Mouse (Mus musculus) layer of hippocampus, adult 9-11 months (tissue): Measurements from ENCODE around the gene Cd3e.
"Not testable (repeated sequence)": the region's sequence is repeated elsewhere in the genome, so short reads cannot be mapped to it uniquely, and the experiment has no call there.

Experiments used
- DNase-seq: peaks from one replicate; pipeline ENCODE4 v3.0.0; 2022

The Cd3e gene

DNA sequence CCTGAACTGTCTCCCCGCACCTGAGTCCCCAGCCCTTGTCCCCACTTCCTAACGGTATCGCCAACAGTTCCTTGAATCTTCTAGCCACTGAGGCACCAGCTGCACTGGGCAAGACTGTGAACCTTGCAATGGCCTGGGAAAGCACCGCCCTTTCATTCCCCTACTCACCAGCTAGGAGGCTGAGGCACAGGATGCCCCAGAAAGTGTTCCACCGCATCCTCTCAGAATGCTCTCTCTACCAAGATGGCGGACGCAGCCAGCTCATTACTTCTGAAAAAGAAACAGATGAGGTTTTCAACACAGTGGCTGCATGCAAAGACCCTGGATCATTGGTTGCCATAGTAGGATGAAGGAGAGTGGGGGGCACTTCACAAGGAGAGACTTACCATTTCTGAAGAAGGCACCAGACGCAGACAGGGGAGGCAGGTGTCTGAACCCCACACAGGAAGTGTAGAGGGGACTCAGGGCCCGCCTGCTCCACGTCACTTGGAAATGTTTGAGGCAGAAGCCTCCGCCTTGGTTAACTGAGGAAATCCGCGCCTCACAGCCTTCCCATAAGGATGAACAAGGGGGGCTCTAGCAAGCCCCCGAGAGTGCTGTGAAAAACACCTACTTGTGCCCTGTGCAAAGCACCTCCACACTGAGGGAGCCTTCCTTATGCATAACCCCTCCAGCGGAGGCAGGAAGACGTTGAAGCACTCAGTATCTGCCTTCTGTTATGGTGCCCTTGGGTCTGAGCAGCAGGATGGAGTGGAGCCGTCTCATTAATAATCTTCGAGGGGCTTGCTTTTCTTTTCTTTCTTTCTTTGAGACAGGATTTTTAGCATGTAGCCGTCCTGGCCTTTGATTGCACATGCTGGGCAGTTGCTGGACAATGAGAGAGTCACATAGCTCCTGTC, at the start of gene Cd3e:
Gene Cd3e (minus strand): TSS at position 448 of the 899 bp plus-strand sequence.
- DNase-seq = no peak

DNA sequence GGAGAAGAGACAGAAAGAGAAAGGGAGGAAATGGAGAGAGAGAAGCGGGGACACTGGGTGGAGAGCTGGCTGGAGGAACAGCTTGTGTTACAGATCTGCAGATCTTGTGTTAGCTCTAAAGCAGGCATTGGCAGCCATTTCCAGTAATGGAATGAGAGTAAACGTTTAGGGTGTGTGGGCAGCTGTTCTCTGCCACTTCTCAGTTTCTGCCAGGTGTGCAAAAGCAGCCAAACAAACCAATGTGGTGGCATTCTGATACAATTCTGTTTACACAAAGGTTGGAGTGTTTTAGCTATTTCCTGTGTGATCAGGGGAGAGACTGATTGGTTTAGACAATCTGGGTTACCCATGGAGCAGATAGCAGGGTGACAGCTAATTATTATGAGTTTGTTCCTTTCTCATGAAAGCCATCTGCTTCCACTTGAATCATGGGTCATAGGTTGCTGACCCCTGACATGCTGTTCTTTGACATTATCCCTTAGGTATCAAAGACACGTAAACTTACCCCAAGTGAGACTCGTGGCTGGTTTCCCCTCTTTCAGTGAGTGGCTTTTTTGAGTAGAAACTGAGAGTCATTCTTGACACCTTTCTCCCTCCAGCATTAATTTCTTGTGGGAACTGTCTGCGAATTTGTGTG, 49.0 kb upstream of the Cd3e start:
- DNase-seq = no peak

DNA sequence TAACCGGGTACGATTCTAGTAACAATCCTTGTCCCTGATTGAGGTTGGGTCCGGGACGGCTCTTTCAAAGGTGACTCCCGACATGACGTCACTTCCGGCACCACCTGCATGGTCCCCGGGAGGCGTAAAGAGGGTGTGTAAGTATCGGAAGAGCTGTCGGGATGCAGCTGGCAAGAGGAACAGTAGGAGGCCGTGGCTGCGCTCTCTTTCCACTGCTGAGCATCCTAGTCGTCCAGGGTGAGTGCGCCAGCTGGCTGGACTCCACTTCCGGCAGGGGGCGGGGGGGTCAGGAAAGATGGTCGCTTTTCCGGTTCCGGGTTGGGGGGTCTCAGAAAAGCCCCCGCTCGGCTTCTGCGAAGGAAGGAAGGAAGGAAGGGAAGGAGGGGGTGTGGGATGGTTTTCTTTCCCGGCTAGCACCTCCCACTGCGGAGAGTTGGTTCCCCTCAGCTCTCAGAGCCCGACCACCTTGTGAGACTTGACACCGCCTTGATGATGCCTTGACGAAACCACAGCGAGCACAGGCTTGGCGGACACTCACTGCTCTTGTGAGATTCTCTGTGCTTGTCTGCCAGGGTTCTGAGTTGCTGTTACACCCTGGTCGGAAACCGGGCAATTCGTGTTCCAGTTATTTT, 45.8 kb upstream of the Cd3e start, which contains the start of gene Mpzl3:
Gene Mpzl3 (plus strand): TSS at position 105 of the 632 bp plus-strand sequence.
- peak; percentile 87 for DNase-seq

DNA sequence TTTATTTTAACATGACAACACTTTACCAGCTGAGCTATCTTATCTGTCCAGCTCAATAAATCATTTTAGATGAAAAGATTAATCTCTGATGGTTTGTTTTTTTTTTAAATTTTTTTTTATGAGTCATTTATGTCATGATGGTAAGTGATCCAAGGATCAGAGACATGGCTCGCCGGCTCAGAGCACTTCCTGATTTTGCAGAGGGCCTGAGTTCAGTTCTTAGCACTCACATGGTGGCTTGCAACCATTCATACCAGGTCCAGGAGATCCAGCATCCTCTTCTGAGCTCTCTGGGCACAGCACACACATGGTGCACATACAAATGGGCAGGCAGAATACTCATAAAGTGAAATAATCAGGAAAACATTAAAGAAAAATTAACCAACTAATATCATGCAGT, 40.9 kb upstream of the Cd3e start:
- no peak for DNase-seq

DNA sequence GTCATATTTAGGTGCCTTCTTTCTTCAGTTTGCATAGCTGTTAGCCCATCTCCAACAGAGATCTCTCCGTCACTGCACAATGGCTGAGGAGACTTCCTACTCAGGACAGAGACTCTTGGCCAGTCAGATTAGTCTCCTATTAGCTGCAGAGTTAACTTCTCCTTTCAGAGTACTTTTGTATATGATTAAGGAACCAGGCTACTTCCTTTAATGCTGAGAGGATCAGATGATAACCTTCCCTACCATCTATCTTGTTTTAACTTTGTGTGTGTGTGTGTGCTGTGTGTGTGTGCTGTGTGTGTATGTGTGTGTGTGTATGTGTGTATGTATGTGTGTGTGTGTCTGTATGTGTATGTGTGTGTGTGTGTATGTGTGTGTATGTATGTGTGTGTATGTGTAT, 40.3 kb upstream of the Cd3e start:
- DNase-seq = no peak

DNA sequence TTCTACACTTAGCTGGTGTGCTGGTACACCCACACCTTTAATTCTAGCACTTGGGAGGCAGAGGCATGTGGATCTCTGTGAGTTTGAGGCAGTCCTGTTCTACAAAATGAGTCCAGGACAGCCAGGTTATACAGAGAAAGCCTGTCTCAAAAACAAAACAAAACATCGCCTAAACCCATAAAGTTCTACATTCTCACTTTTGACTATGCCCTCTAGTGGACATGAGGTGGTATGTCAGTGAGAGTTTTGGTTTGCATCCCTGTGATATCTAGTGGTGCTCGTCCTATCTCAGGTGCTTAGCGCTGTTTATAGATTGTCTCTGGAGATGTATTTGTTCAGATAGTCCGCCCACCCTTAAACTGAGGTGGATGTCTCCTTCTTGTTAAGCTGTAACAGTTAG, 39.1 kb upstream of the Cd3e start:
- no peak for DNase-seq

DNA sequence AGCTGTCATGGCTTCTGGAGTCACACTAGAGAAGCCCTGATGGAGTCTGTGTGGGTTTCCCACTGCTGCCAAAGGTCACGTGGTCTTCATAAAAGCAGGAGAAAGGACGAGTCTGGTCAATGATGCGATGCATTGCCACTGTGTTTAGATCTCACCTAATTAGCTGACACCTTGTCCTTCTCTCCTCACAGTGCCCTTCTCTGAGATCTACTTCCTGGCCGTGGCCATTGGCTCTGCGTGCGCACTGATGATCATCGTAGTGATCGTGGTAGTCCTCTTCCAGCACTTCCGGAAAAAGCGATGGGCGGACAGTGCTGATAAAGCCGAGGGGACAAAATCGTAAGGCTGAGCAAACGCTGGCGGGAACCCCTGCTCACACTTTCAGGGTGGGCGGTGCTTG, 37.5 kb upstream of the Cd3e start:
- no peak for DNase-seq

DNA sequence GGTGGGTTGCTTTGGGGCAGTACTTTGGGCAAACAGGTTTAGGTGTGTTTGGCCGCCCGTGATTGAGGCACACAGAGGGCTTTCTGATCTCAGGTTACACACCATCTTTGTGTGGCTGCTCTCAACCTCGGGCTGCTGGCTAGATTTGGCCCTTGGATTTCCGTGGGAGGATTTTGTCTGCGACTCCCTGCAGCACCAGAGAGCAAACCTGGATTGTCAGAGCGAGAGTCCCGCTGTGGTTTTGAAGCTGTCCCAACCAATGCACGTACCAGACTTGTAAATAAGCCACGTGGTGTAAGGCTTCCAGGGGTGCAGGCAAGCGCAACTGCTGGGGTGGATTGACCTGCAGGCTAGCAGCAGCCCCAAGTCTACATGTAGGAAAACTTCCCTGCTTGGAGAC, 33.5 kb upstream of the Cd3e start:
- no peak for DNase-seq

DNA sequence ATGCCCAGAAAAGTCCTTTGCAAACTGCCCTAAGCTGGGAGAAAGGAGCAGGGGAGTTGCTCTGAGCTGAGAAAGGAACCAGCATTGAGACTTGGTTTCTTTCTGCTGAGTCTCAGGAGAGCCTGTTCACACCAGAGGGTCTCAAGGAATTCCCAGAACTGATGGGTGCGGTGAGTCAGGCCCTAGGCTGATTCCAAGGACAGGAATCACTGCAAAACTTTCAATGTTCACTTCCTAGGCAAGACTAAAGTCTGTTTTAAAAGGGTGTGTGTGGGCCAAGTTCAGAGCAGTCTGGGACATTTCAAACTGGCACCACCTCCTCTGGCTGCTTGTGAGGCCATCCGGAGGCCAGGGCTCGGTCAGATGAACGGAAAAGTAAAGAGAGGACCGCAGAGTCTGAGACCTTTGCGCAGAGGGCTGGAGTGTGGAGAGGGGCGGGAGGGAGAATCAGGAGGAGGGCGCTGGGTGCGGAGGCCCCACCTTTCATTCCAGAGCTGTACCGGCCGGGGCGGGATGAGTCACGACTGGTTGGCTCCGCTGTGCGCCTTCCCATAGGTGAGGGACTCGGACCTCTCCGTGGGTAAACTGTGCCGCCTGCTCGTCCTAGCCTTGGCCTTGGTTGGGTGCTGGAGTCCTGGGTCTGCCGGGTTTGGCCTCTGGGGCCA, 32.8 kb upstream of the Cd3e start:
- DNase-seq = no peak

DNA sequence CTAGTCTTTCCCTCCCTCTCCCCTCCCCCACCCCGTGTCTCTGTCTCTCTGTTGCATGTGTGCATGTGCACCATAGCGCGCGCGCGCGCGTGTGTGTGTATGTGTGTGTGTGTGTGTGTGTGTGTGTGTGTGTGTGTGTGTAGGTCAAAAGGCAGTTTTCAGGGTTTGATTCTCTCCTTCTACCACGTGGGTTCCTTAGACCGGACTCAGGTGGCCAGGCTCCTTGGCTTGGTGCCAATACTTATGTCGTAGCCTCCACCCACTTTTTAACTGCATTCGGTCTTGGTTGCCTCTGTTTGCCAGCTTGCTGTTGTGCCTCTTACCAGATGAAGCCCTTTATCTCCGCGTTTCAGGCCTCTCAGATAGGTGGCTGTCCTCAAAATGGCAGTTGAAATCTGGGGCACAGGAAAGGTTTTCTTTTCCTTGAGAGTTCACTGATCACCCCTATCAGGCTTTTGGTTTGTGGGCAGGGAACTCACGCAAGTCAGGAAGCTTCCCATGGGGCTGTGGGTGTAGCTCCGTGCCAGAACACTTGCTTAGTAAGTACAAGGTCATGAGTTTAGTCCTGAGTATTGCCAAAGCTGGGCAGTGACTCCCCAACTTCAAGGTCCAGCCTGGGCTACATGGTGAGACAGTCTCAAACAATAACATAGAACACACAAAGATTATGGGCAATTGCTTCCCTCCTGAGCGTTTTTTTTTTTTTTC, 31.9 kb upstream of the Cd3e start:
- DNase-seq = no peak

DNA sequence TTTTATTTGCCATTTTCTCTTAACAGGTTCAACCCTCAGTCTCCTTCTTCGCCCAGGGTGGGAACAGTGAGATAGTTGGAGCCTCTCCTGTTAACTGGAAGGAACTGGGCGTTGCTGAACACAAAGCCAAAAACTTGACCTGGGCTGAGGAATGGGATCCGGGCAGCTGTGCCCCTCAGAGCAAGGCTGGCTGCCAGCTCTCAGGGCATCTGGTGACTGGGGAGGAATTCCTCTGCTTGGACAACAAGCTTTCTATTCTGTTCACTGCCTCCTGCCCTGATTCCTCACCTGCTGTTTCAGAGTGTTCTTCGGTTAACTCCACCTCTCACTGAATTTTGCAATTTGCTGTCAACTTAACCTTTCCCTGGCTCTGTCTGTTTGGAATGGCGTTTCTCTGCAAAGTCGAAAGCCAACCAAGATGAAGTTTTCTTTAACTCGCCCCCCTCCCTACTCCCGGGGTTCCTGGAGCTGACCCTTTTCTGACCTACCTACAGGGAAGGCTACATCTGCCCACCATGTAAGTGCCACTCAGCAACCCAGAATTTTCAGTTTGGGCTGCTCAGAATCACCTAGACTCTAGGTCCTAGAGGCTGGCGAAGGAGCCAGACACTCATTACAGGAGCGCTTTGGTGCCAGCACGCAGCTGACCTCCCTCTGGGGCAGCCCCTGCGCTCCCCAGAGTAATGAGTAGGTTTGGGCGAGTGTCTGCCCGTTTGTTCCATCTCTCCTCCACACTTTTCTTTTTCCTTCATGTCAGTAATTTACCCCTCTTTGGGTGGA, 30.8 kb upstream of the Cd3e start:
- DNase-seq = no peak

DNA sequence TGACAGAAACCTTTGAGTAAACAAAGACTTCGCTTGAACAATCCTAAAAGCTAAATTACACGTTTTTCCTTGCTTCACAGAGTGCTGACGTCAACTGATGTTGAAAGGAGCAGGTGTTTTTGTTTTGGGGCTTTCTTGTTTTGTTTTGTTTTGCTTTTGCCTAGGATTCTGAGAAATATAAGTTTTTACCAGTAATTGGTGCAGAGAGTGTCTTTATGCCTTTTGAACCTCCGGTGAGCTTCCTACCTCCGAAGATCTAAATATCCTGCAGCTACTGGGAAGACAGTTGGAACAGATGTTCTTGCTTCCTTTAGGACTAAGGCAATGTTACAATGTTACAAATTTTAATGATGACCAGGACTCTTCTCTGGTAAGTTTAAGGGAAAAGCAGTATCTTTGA, 30.1 kb upstream of the Cd3e start, which contains the start of gene Mpzl2:
Gene Mpzl2 (plus strand): TSS at position 301 of the 400 bp plus-strand sequence.
- no peak for DNase-seq

DNA sequence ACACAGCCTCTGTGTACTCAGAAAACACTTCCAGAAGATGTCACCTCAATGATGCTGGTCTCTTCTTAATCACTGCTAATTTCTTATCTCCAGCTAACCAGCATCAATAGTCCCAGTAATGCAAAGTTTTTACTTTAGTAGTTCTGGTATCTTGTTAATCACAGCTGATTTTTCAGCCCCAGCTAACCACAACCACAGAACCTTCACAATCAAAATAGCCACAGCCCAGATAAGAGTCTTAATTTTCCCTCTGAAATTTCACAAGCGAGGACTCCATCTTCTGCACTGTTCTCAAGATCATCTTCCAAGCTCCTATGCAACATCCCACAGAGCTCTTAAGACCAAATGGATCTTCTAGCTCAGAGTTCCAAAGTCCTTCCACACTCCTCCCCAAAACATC, 28.4 kb upstream of the Cd3e start:
- DNase-seq = not testable (repeated sequence)

DNA sequence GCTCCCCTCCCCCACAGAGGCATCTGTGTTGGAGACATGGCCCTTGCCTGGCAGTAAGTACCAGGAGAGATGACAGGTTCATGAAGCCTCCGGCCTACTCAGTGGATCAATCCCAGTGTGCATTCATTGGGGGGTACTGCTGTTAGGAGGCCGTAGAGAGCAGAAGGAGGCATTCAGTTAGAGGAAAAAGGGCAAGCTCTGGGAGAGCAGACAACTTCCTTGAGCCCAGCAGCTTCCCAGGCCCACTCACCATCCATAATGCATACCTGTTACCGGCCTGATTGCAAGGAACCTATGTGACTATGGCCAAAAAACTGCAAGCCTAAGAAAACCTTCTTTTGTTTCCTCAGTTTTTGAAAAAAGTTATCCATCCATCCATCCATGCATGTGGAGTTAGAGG, 25.1 kb upstream of the Cd3e start:
- DNase-seq = no peak

DNA sequence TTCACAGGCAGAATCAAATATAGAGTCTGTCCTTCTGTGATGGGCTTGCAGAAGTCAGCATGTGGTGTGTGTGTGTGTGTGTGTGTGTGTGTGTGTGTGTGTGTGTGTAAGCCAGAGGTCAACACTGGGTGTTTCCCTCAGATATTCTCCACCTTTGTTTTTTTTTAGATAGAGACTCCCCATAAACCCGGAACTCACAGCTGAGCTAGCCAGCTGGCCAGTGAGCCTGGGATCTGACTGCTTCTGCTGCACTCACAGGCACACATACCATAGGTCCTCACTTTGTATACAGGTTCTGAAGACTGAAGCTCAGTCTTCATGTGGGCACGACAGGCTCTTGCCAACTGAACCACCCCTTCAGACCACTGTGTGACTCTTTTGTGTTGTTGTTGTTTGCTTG, 22.8 kb upstream of the Cd3e start:
- DNase-seq = no peak

DNA sequence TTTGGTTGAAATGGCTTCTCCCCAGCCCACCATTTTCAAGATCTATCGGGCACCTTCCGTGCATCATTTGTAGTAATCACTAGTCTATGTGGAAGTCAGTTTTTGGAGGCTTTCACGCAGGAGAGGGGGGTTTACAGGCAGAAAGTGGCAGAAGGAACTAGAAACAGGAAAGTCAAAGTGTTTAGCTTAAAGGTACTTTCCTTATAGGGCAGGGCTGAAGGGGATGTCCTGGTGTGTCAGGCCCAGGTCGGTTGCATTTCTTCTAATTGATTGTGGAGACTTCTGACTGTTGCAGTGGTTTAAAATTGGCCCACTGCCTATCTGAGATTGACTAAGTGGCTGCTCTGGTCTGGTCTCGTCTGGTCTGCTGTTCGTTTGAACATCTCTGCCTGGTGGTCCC, 20.9 kb upstream of the Cd3e start:
- DNase-seq = no peak

DNA sequence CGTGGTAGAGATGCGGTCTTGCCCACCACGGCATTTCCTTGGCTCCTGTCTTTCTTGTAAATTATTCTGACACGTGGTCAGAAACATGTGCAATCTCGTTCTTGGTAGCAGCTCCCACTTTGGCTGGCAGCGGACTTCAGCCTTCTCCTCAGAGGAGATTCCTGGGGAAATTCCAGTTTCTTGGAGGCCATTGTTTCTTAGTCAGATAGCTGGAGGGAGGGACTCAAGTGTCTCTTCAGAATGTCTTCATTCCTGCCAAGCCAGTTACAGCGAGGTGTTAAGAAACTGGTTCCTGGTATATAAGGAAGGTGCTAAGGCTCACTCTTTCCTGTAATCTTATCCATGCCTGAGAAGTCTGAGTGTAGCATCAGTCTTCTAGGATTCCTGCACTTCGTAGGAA, 17.9 kb upstream of the Cd3e start:
- no peak for DNase-seq

DNA sequence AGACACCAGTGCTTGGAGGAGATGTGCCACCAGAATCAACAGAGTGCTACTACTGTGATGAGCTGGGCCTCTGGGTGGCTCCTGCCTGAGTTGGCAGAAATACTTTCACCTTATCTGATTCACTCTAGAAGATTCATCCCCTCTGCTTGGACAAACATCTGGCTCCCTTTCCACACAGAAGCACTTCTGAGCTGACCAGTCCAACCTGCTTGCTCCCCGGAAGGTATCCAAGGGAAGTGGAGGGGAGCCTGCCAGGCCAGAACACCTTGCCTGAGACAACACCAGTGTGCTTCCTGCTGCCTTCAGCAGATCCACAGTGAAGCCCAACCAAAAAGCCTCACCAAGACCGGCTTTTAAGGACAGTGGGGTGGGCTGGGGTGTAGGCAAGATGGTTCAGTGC, 14.8 kb upstream of the Cd3e start:
- no peak for DNase-seq

DNA sequence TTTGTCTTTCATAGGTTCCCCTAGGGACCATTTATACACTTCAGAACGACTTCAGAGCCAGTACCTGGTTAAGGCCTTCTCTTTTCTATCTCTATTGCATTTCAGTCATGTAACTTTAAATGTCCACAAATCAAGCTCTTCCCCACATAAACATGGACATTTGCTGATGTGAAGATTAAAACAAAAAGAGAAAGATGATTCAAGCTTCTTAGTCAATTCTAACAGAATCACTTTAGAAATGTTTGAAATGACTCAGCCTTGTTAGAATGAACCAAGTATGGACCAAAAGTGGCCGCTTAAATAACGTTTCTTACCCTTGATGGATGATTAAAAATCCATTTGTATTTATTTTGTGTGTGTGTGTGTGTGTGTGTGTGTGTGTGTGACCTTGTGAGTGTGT, 14.2 kb upstream of the Cd3e start:
- no peak for DNase-seq

DNA sequence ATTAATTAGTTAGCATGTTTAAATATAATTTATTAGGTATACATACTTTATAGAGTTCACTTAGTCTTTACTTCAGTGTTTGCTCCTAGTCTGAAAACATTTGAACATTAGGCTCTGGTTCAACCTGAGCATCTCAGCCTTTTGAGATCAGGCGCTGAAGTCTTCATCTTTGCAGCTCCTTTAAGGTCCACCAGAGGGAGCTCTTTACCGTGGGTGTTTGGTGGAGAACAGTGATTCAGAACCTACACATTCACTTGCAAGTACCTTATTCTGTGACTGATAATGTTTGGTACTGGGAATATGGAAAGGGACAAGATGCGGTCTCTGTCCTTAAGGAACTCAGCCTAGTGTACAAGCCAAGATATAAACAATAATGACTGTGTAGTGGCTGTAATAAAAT, 13.4 kb upstream of the Cd3e start:
- DNase-seq = peak; percentile 24

DNA sequence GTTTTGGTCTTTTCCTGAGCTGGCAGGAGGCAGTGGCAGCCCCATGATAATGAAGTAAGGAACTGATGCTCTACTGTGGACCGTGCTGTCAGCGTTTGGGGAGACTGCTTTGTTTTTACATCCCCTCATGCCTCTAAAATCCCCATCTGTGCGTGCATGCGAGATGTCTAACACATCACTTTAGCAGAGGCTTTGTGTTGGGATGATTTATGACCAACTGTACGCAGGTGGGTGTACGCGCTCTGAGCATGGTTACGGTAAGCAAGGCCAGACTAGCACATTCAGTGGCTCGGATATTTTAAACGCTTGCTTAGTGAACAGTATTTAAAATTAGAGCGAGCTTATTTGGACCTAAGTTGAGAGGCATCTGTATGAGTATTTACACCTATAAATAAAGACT, 8.6 kb upstream of the Cd3e start:
- peak; percentile 9 for DNase-seq

DNA sequence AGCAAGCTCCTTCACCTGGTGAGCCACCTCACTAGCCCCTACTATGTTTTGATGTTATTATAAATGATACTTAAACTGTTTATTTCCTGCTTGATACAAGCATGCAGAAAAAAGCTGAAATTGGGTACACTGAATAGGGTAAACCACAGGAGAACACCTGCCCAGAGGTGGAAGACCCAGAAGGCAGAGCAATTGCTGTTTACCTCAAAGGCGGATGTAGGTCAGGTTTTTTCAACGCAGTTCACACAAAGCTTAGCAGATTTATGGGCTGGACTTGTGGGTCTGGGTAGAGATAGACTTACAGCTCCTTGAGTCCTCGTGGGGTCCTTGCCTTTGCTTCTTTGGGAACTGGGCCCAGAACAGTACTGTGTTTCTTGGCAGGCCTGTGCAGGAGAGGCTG, 6.4 kb upstream of the Cd3e start:
- DNase-seq = no peak
